In the genomic region with DNA sequence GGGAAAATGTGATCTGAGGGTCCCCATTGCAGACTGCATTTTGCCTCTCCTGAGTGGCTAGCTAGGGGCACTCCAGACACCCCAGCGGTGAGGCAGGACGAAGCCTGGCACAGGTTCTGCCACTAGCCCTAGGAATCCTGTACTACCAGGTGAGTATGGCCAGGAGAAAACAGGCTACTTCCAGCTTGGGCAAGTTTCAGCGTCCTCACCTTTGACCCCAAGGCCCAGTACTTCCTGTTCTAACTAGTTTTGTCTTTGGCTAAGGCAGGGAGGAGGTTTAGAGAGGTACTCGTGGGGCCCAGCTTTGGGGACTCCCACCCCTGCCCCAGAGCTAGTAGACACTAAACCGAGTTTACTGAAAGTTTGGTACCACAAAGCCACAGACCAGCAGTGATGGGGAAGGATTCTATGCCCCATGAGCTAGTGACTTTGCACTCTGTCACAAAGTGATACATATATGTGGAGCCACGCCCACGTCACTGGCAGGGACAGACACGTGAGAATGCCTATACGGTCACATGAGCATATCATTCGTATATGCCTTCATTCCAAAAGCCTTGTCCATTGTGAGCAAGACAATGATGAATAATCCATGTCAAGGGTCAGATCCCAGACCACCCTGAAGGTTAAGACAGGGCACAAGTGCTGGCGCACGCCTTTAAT, we compare ENCODE assay signal across 14 mouse cellular contexts. TPM values are rescaled to one million over a fixed set of nuclear protein-coding genes. Genes with fewer than 3 reads are reported as not detected.
DNase-seq lines count a peak whose midpoint lies in the region; ATAC-seq lines count a peak whose summit lies in the region.
"Had no signal": no experiment of that assay in that cellular context is flagged by ENCODE, and none has a peak within 500 bp of the region (broad histone marks: within the 10 kb centered on the region; RNA-seq: fewer than 3 reads in every experiment).

No protein-coding gene starts in this region.

- peak; percentile 32 for DNase-seq in testis, postnatal 10 days (ENCODE audit: low spot score)
- DNase-seq in testis, postnatal 14 days (ENCODE audit: low spot score): no peak
- peak; percentile 16 for DNase-seq in adipocyte (ENCODE audit: low spot score)
- DNase-seq in kidney, adult 8-10 months: peak; percentile 38 to 39
- no peak for DNase-seq in cerebellum, adult 11 months
- no peak for DNase-seq in thymus, postnatal 36 days
- DNase-seq in cerebellum, postnatal 4 days (ENCODE audit: low spot score in 2 of 2): no peak
- DNase-seq: cerebellum, adult 8-10 months; gastrocnemius, postnatal 25 days; liver, postnatal 0 days; thymus, postnatal 25 days had no signal

- ATAC-seq in megakaryocyte progenitor cell, adult 5-6 weeks (replicated peaks; ENCODE audit: poor library complexity): peak; percentile 12; the same call in 1 of the 2 replicates
- ATAC-seq: forebrain, embryonic 16.5 days; liver, postnatal 0 days had no signal

RNA-seq across cellular contexts. Expression of a gene that starts 3.8 kb away (rescaled TPM):
- 0.22 and 0.27 TPM in 2 replicates for total RNA-seq in megakaryocyte progenitor cell, adult 5-6 weeks (2015)
- 0.25 TPM in 1 of 2 replicates, not detected in the other for total RNA-seq in megakaryocyte progenitor cell, adult 5-6 weeks (2017)
- total RNA-seq: gastrocnemius, postnatal 25 days; monocyte, adult 5-6 weeks had no signal

RNA-seq across cellular contexts. Expression of a gene that starts 24.3 kb away (rescaled TPM):
- total RNA-seq in megakaryocyte progenitor cell, adult 5-6 weeks (2015): 16.9 and 24.7 TPM in 2 replicates
- 28.3 and 33.7 TPM in 2 replicates for total RNA-seq in megakaryocyte progenitor cell, adult 5-6 weeks (2017)

Comparison
In these comparisons a context has a peak if more than half of its experiments do, and no peak if none do; other contexts are left out.
1. DNase-seq: peak in testis, postnatal 10 days (single experiment), adipocyte (single experiment) and kidney, adult 8-10 months (2 of 2); none in testis, postnatal 14 days (single experiment), cerebellum, adult 11 months (single experiment), thymus, postnatal 36 days (0 of 2) and cerebellum, postnatal 4 days (0 of 2).